Mouse (Mus musculus) MEL (cell line): ENCODE measurements around the gene Cbfa2t2. TPM values are rescaled to one million over a fixed set of nuclear protein-coding genes. Genes with fewer than 3 reads are reported as not detected.

ENCODE experiments used
- DNase-seq: peaks from one replicate; pipeline ENCODE4 v3.0.0; 2011; ENCODE audit warnings: low read depth, low spot score
- H3K27ac ChIP-seq: 2 replicates; pipeline ENCODE4 v1.5.1; 2012; ENCODE audit warnings: low read depth, mild to moderate bottlenecking, control low read depth, low read length, moderate library complexity; ENCODE audit not compliant: control insufficient read depth
- H3K27me3 ChIP-seq, 2 experiments: fragments of 150-350 bp in 1 of 2; sonication (generic) in 1 of 2; 2 replicates each; pipeline ENCODE4 v1.6.1; 2012; ENCODE audit warnings: low read length in 2 of 2, mild to moderate bottlenecking in 2 of 2, improper control_type of control experiment in 1 of 2, moderate library complexity in 1 of 2; ENCODE audit not compliant: insufficient read depth in 2 of 2, control insufficient read depth in 1 of 2
- H3K36me3 ChIP-seq, 2 experiments: 2 replicates each; pipeline ENCODE4 v1.6.1; 2012 to 2014; ENCODE audit warnings: low read length in 2 of 2, improper control_type of control experiment in 1 of 2, inconsistent platforms in 1 of 2, mild to moderate bottlenecking in 1 of 2; ENCODE audit not compliant: insufficient read depth in 2 of 2, control insufficient read depth in 1 of 2
- H3K4me1 ChIP-seq, 2 experiments: fragments of 150-350 bp in 1 of 2; sonication (generic) in 1 of 2; 2 replicates each; pipeline ENCODE4 v1.6.1; 2012; ENCODE audit warnings: low read length in 2 of 2, improper control_type of control experiment in 1 of 2, mild to moderate bottlenecking in 1 of 2; ENCODE audit not compliant: insufficient read depth in 2 of 2, control insufficient read depth in 1 of 2
- H3K4me3 ChIP-seq, 2 experiments: fragments of 150-350 bp in 1 of 2; sonication (generic) in 1 of 2; 2 replicates each; pipeline ENCODE4 v1.5.1; 2012; ENCODE audit warnings: low read depth in 2 of 2, low read length in 2 of 2, mild to moderate bottlenecking in 2 of 2, moderate library complexity in 2 of 2, control low read depth in 1 of 2, improper control_type of control experiment in 1 of 2; ENCODE audit not compliant: control insufficient read depth in 1 of 2, insufficient read depth in 1 of 2
- H3K79me2 ChIP-seq: 2 replicates; pipeline ENCODE4 v1.6.1; 2012; ENCODE audit warnings: mild to moderate bottlenecking, low read length, moderate library complexity; ENCODE audit not compliant: control insufficient read depth, poor library complexity, insufficient read depth
- H3K9ac ChIP-seq: 2 replicates; pipeline ENCODE4 v1.6.1; 2012; ENCODE audit warnings: low read depth, mild to moderate bottlenecking, control low read depth, low read length, moderate library complexity; ENCODE audit not compliant: control insufficient read depth, poor library complexity, severe bottlenecking
- H3K9me3 ChIP-seq: fragments of 150-350 bp; sonication (generic); replicated peaks from 2 replicates; pipeline ENCODE4 v1.6.1; 2012; ENCODE audit warnings: mild to moderate bottlenecking, low read length, improper control_type of control experiment, moderate library complexity; ENCODE audit not compliant: insufficient read depth
- BHLHE40 ChIP-seq: IDR thresholded peaks from 2 replicates; pipeline ENCODE4 v1.6.1; 2012; ENCODE audit warnings: low read depth, mild to moderate bottlenecking, inconsistent platforms, low read length, improper control_type of control experiment, borderline replicate concordance
- CHD1 ChIP-seq: IDR thresholded peaks from 2 replicates; pipeline ENCODE4 v1.6.1; 2012; ENCODE audit warnings: low read depth, mild to moderate bottlenecking, inconsistent platforms, low read length, improper control_type of control experiment
- CHD2 ChIP-seq: IDR thresholded peaks from 2 replicates; pipeline ENCODE4 v1.6.1; 2011; ENCODE audit warnings: low read length, improper control_type of control experiment
- ELF1 ChIP-seq: IDR thresholded peaks from 2 replicates; pipeline ENCODE4 v1.6.1; 2014; ENCODE audit warnings: low read depth, mild to moderate bottlenecking, inconsistent platforms, low read length, improper control_type of control experiment, moderate library complexity
- GABPA ChIP-seq: IDR thresholded peaks from 2 replicates; pipeline ENCODE4 v1.6.1; 2012; ENCODE audit warnings: low read depth, mild to moderate bottlenecking, inconsistent platforms, low read length, improper control_type of control experiment, moderate library complexity
- JUND ChIP-seq: IDR thresholded peaks from 2 replicates; pipeline ENCODE4 v1.6.1; 2011; ENCODE audit warnings: low read depth, mild to moderate bottlenecking, improper control_type of control experiment, low read length
- MAFK ChIP-seq: IDR thresholded peaks from 2 replicates; pipeline ENCODE4 v1.6.1; 2011; ENCODE audit warnings: low read depth, mild to moderate bottlenecking, low read length, improper control_type of control experiment, borderline replicate concordance
- MYC ChIP-seq: IDR thresholded peaks from 2 replicates; pipeline ENCODE4 v1.6.1; 2011; ENCODE audit warnings: low read depth, mild to moderate bottlenecking, low read length, improper control_type of control experiment, moderate library complexity
- NELFE ChIP-seq: IDR thresholded peaks from 2 replicates; pipeline ENCODE4 v1.6.1; 2011; ENCODE audit warnings: low read depth, low read length, improper control_type of control experiment
- NRF1 ChIP-seq: IDR thresholded peaks from 2 replicates; pipeline ENCODE4 v1.6.1; 2014; ENCODE audit warnings: low read depth, mild to moderate bottlenecking, inconsistent platforms, low read length, improper control_type of control experiment, moderate library complexity; ENCODE audit not compliant: poor library complexity, insufficient read depth, severe bottlenecking
- POLR2A ChIP-seq, 2 experiments: IDR thresholded peaks; 2 replicates each; pipeline ENCODE4 v1.6.1; 2011 to 2012; ENCODE audit warnings: low read length in 2 of 2, mild to moderate bottlenecking in 2 of 2, control low read depth in 1 of 2, improper control_type of control experiment in 1 of 2, low read depth in 1 of 2, moderate library complexity in 1 of 2; ENCODE audit not compliant: control insufficient read depth in 1 of 2, insufficient read depth in 1 of 2, poor library complexity in 1 of 2
- RCOR1 ChIP-seq: IDR thresholded peaks from 2 replicates; pipeline ENCODE4 v1.6.1; 2012; ENCODE audit warnings: low read depth, mild to moderate bottlenecking, inconsistent platforms, low read length, improper control_type of control experiment
- SMC3 ChIP-seq: IDR thresholded peaks from 2 replicates; pipeline ENCODE4 v1.6.1; 2011; ENCODE audit warnings: low read depth, low read length, improper control_type of control experiment
- TAL1 ChIP-seq: IDR thresholded peaks from 2 replicates; pipeline ENCODE4 v1.6.1; 2012; ENCODE audit warnings: mild to moderate bottlenecking, inconsistent platforms, low read length, moderate library complexity, mixed read lengths
- TBP ChIP-seq: IDR thresholded peaks from 2 replicates; pipeline ENCODE4 v1.8.0; 2011; ENCODE audit warnings: low read depth, low read length, improper control_type of control experiment
- USF2 ChIP-seq, 2 experiments: IDR thresholded peaks; 2 replicates each; pipeline ENCODE4 v1.6.1; 2011 to 2012; ENCODE audit warnings: improper control_type of control experiment in 2 of 2, low read length in 2 of 2, borderline replicate concordance in 1 of 2, inconsistent platforms in 1 of 2, low read depth in 1 of 2, mild to moderate bottlenecking in 1 of 2; ENCODE audit not compliant: insufficient read depth in 1 of 2
- ZC3H11A ChIP-seq: IDR thresholded peaks from 2 replicates; pipeline ENCODE4 v1.6.1; 2012; ENCODE audit warnings: low read depth, mild to moderate bottlenecking, inconsistent platforms, low read length, improper control_type of control experiment
- ZKSCAN1 ChIP-seq: IDR thresholded peaks from 2 replicates; pipeline ENCODE4 v1.6.1; 2012; ENCODE audit warnings: low read depth, mild to moderate bottlenecking, inconsistent platforms, low read length, improper control_type of control experiment, moderate library complexity
- polyA plus RNA-seq, 2 experiments: library from polyadenylated mRNA; stranded (reverse) in 1 of 2; unstranded in 1 of 2; fragments of >175 nt in 1 of 2; fragments of >200 nt in 1 of 2; gene quantifications; 2 replicates each; pipeline versions ENCODE4 v1.2.1 to v1.2.4; 2012; ENCODE audit warnings: low replicate concordance in 2 of 2, low read depth in 1 of 2; ENCODE audit not compliant: insufficient read length in 2 of 2, insufficient read depth in 1 of 2, missing spikeins in 1 of 2
- total RNA-seq: library from RNA; depleted of rRNA; stranded (reverse); fragments of 300-350 nt; gene quantifications from 2 replicates; pipeline ENCODE4 v1.2.3, GENCODE M21; 2012

The Cbfa2t2 gene
- total and polyA plus RNA-seq, 3 experiments, result 5.9 to 23.1 TPM; not detected in 1

- Histone ChIP-seq H3K27me3 (no peaks in the 10 kb centered on the region), H3K4me1 (peaks cover 0 to 4% of the 10 kb centered on the region in 2 experiments; a peak in 1 of 4 replicates), H3K36me3 (peaks cover 0 to 11% of the 10 kb centered on the region in 2 experiments; a peak in 2 of 4 replicates), H3K27ac (no peak overlapping the region), H3K9me3 (no peaks in the 10 kb centered on the region), H3K79me2 (peaks cover 33% of the 10 kb centered on the region), H3K9ac (no peak overlapping the region), H3K4me3 (no peak overlapping the region)
- DNase-seq, result no peak
- TF ChIP-seq TBP (no peak), SMC3 (no peak), CHD2 (no peak), ELF1 (no peak), ZC3H11A (no peak), RCOR1 (no peak), NELFE (no peak), NRF1 (no peak), USF2 (IDR thresholded peaks at IDR 0.05; ENCODE audit: borderline replicate concordance in 1 of 2, insufficient read depth in 1 of 2, low read depth in 1 of 2, low read length in 2 of 2) (no peak)
These were observed 4.2 kb downstream of the Cbfa2t2 start for GRCm38 (mm10) chr2:154440453-154440852.

DNA sequence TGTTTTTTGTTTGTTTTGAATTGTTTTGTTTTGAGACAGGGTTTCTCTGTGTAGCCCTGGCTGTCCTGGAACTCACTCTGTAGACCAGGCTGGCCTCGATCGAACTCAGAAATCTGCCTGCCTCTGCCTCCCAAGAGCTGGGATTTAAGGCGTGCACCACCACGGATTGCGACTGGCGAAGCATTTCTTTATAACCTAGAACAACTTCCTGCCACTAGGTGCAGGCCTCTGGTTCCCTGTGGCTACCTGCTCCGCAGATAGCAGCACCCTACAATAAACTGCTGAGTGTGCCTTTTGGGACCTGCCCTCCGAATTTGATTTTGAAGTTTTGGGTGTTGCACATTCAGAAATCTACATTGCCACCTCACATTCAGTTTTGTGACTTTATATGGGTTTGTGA lies 11.5 kb downstream of the Cbfa2t2 start:
- Histone ChIP-seq H3K4me1 (no peaks in the 10 kb centered on the region), H3K4me3 (no peak overlapping the region), H3K9ac (no peak overlapping the region), H3K79me2 (peaks cover 9% of the 10 kb centered on the region), H3K36me3 (no peaks in the 10 kb centered on the region; a peak in 1 of 4 replicates), H3K27ac (no peak overlapping the region), H3K27me3 (no peaks in the 10 kb centered on the region), H3K9me3 (no peaks in the 10 kb centered on the region)
- no peak for DNase-seq
- no peak for TF ChIP-seq MAFK
- no peak for TF ChIP-seq NELFE
- no peak for TF ChIP-seq MYC
- TF ChIP-seq POLR2A (IDR thresholded peaks at IDR 0.05; ENCODE audit: control insufficient read depth in 1 of 2, insufficient read depth in 1 of 2, low read depth in 1 of 2, low read length in 2 of 2, poor library complexity in 1 of 2), result no peak
- no peak for TF ChIP-seq BHLHE40
- no peak for TF ChIP-seq GABPA
- TF ChIP-seq TAL1, result no peak
- no peak for TF ChIP-seq CHD1
- no peak for TF ChIP-seq ZKSCAN1
- TF ChIP-seq JUND, result no peak
